Mouse (Mus musculus) v-Abl transformed pro-B cells (cell line): ENCODE measurements around the gene Hrh1.

Experiments
- in situ Hi-C, 2 experiments: fragments of 400-800 bp; cut with MboI; formaldehyde crosslinking; loops; one replicate each; pipeline ENCODE4 v1.15.1; 2025; ENCODE audit not compliant: unreplicated experiment in 2 of 2

Gene Hrh1

GRCm38 (mm10) chr6:114397691-114398217 is at the start of gene Hrh1:
Gene Hrh1 (plus strand): TSS chr6:114397936.
- in situ Hi-C loops = no loop called here

- in situ Hi-C loops = no loop called here
These were observed 43.1 kb upstream of the Hrh1 start for GRCm38 (mm10) chr6:114354635-114355034.

GRCm38 (mm10) chr6:114358171-114358570 is 39.6 kb upstream of the Hrh1 start:
- in situ Hi-C loops = no loop called here

- in situ Hi-C loops = no loop called here
These were observed 35.4 kb upstream of the Hrh1 start for GRCm38 (mm10) chr6:114362355-114362754.

GRCm38 (mm10) chr6:114363740-114364139 is 34.0 kb upstream of the Hrh1 start:
- in situ Hi-C loops = no loop called here

GRCm38 (mm10) chr6:114364734-114365133 is 33.0 kb upstream of the Hrh1 start:
- in situ Hi-C loops = no loop called here

- in situ Hi-C loops = no loop called here
These were observed 31.5 kb upstream of the Hrh1 start for GRCm38 (mm10) chr6:114366191-114366590.

- in situ Hi-C loops = no loop called here
These were observed 30.1 kb upstream of the Hrh1 start for GRCm38 (mm10) chr6:114367681-114368080.

- in situ Hi-C loops = no loop called here
These were observed 29.5 kb upstream of the Hrh1 start for GRCm38 (mm10) chr6:114368196-114368595.

- in situ Hi-C loops = no loop called here
These were observed 25.0 kb upstream of the Hrh1 start for GRCm38 (mm10) chr6:114372741-114373140.

GRCm38 (mm10) chr6:114380872-114381271 is 16.9 kb upstream of the Hrh1 start:
- in situ Hi-C loops = no loop called here

- in situ Hi-C loops = no loop called here
These were observed 10.4 kb upstream of the Hrh1 start for GRCm38 (mm10) chr6:114387320-114387719.

- in situ Hi-C loops = no loop called here
These were observed 9.9 kb upstream of the Hrh1 start for GRCm38 (mm10) chr6:114387855-114388254.

- in situ Hi-C loops = no loop called here
These were observed 7.6 kb upstream of the Hrh1 start for GRCm38 (mm10) chr6:114390129-114390528.

- in situ Hi-C loops = no loop called here
These were observed 2.8 kb upstream of the Hrh1 start for GRCm38 (mm10) chr6:114394982-114395381.

- in situ Hi-C loops = no loop called here
These were observed 1.1 kb upstream of the Hrh1 start for GRCm38 (mm10) chr6:114396605-114397004.

- in situ Hi-C loops = no loop called here
These were observed 456 bp upstream of the Hrh1 start for GRCm38 (mm10) chr6:114397280-114397679.

GRCm38 (mm10) chr6:114398626-114399025 is 890 bp downstream of the Hrh1 start:
- in situ Hi-C loops = no loop called here

- in situ Hi-C loops = no loop called here
These were observed 2.7 kb downstream of the Hrh1 start for GRCm38 (mm10) chr6:114400387-114400786.

- in situ Hi-C loops = no loop called here
These were observed 3.1 kb downstream of the Hrh1 start for GRCm38 (mm10) chr6:114400841-114401240.

- in situ Hi-C loops = no loop called here
These were observed 4.4 kb downstream of the Hrh1 start for GRCm38 (mm10) chr6:114402161-114402560.

- in situ Hi-C loops = no loop called here
These were observed 5.9 kb downstream of the Hrh1 start for GRCm38 (mm10) chr6:114403632-114404031.

- in situ Hi-C loops = no loop called here
These were observed 6.4 kb downstream of the Hrh1 start for GRCm38 (mm10) chr6:114404128-114404527.
